Mouse (Mus musculus) megakaryocyte progenitor cell, adult 5-6 weeks (primary cell): ENCODE results near the gene Plcb2. TPM values are rescaled to one million over a fixed set of nuclear protein-coding genes. Genes with fewer than 3 reads are reported as not detected.

Experiments used
- ATAC-seq: replicated peaks from 2 replicates; pipeline ENCODE4 v1.8.0; 2016; ENCODE audit warnings: mild to moderate bottlenecking, moderate TSS enrichment, inconsistent platforms; ENCODE audit not compliant: poor library complexity
- total RNA-seq, 2 experiments: library from RNA; stranded (forward) in 1 of 2; stranded (reverse) in 1 of 2; fragments of 157-497, 149-512 nt in 1 of 2; fragments of 200-1000 nt in 1 of 2; gene quantifications; 2 replicates each; pipeline versions ENCODE4 v1.2.3 to v1.2.4; 2015 to 2017

The Plcb2 gene
- total RNA-seq, 2 experiments from 2014 or later = 61.1 to 80.9 TPM

DNA sequence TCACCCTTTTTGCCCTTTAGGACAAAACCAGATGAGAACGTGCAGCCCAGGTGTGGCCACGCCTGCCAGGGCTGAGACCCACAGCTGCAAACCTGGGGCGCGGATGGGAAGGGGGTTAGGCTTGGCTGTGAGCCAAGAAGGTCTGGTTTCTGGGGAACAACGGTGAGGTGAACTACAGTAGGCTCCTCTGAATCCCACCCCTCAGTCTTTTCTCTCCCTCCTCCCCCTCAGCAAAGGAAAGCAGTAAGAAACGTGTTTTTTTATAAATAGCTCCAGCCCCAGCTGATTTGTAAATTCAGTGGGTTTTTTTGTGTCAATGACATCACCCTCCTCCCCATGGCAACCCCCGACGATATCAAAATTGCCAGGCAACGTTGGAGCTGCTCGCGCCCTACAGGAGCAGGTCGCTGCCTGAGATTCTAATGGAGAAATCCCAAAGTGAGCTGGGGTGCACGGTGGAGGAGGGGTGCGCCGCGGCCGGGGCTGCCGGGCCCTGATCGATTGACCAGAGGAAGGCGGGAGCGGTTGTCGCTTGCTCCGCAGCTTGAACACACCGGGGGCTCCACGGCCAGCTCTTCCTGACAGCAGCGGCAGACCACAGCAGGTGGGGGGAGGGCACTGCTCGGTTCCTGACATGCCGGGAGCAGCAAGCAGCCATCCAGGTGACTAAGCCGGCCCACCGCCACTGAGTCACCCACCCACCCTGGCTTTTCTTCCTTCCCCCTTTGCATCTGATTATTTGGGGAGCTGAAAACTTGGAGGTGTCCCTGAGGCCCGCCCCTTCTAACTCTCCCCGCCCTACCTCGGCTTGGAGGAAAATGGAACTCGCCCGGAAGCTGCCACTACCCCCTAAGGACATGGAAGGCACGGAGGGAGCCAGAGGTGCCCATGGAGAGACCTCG is 65.1 kb downstream of the Plcb2 start, which contains the start of gene Pak6:
Gene Pak6, plus strand, starts transcription at position 402 of the 902 bp plus-strand sequence.
- ATAC-seq = peak; percentile 27

DNA sequence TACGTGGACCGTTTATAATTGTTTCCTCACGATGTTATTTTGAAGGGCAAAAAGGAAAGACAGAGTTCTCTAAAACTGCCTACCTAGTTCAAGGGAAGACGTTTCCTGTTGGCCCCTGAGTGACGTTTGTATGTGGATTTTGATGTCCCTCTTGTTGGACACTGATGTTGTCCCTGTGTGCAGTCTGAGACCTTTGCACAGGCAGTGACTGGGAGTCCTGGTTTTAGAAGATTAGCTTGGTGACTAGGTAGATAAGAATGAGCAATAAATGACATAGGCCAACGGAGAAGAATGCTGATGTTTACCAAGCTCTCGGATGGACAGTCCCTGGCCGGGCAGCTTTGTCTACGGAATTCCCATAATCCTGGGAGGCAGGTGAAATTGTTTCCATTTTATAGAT is 66.3 kb downstream of the Plcb2 start:
- ATAC-seq = no peak

DNA sequence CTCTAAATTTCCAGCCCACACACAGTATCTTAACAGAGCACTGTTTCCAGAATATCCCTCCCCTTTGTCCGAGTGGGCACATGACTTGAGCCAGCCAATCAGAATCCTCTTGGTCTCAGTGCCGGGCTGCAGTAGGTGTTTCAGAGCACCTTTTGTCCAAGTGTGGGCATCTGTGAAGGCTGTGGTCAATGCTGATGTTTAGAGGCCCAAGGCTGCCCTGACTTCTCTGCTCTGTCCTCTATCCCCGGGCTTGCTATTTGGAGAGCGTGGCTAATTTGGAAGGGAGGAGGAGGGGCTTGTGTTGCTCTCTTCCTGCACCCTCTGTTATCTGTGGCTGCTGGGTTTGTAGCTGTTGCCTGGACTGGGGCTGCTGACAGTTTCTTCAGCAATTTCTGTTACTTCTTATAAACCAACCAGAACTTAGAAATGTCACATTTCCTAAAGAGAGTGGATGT is 68.2 kb downstream of the Plcb2 start:
- peak; percentile 54 for ATAC-seq

DNA sequence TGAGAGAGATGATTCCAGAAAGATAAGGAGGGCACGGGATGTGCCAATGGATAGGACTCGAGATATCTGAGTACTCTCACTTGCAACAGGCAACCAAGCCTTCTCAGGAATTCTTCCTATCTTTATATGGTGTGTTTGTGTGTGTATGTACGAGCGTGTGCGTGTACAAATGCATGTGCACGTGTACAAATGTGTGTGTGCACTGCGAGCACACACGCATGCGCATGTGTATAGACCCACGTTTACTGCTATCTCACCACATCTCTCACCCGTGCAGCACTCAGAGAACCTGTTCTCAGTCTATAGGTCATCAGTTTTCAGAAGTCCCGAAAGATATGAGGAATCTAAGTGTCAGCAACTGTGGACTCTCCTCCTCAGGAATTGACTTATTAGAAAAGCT is 68.7 kb downstream of the Plcb2 start:
- ATAC-seq = 0 out of 2 replicates have a peak, but pooled peaks have one; percentile 0

DNA sequence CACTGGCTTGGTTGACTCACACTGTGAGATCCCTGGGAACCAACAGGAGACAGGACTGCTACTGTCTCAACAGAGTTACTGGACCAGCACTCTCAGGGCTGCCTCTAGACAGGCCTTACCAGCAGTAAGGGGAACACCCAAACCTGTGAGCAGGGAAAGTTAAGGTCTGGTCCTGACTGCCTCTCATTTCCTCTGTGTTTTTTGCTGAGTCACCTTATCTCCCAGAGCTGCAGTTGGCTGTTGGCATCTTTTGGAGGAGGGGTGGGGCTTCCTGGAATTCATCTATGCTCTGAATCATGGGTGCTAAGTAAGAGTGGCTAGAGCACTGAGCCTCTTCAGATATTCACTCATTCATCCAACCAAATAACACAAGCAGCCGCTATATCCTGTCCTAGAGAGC is 69.2 kb downstream of the Plcb2 start:
- peak; percentile 57 for ATAC-seq

DNA sequence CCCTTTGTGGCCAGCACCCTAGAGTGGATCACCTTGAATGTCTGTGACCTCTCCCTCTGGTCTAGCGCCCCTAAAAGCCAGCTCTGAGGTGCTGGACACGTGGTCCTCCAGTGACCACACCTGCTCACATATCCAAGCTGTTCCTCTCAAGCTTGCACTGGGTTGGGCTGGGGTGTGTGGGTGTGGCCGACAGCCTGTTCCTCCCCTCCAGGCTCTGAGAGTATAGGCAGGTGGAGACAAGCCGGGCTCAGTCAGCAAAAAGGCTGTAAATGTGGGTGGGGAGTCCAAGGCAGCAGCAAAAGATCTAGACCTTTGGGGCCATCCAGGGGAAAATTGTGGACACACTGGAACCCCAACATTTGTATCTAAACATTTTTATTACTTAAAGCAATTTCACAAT is 69.8 kb downstream of the Plcb2 start:
- ATAC-seq = peak; percentile 56

Other genes starting within 250 kb of the Plcb2 start
- gene Srp14, start 248.7 kb downstream of the Plcb2 start, total RNA-seq (2015) = 166 and 168 TPM in 2 replicates
- 203 and 225 TPM in 2 replicates for gene Srp14, start 248.7 kb downstream of the Plcb2 start, total RNA-seq (2017)
- gene Bmf, start 178.8 kb downstream of the Plcb2 start, total RNA-seq (2015) = 0.20 and 0.56 TPM in 2 replicates
- gene Bmf, start 178.8 kb downstream of the Plcb2 start, total RNA-seq (2017) = 0.51 and 0.71 TPM in 2 replicates
- 38.1 and 42.7 TPM in 2 replicates for gene Bub1b, start 130.2 kb downstream of the Plcb2 start, total RNA-seq (2015)
- gene Bub1b, start 130.2 kb downstream of the Plcb2 start, total RNA-seq (2017) = 123 and 126 TPM in 2 replicates
- 0.07 and 0.17 TPM in 2 replicates for gene Pak6, start 65.1 kb downstream of the Plcb2 start, total RNA-seq (2015)
- gene Pak6, start 65.1 kb downstream of the Plcb2 start, total RNA-seq (2017) = 0.21 and 0.61 TPM in 2 replicates
- gene Ankrd63, start 24.5 kb downstream of the Plcb2 start, total RNA-seq (2015) = 0.61 and 0.89 TPM in 2 replicates
- 0.33 and 0.84 TPM in 2 replicates for gene Ankrd63, start 24.5 kb downstream of the Plcb2 start, total RNA-seq (2017)
- gene Inafm2, start 17.3 kb upstream of the Plcb2 start, total RNA-seq (2015) = 27.9 and 29.6 TPM in 2 replicates
- 17.9 and 20.3 TPM in 2 replicates for gene Inafm2, start 17.3 kb upstream of the Plcb2 start, total RNA-seq (2017)
- gene Ccdc9b, start 34.2 kb upstream of the Plcb2 start, total RNA-seq (2015) = 0.07 and 0.25 TPM in 2 replicates
- 0.42 and 0.47 TPM in 2 replicates for gene Ccdc9b, start 34.2 kb upstream of the Plcb2 start, total RNA-seq (2017)
- gene Phgr1, start 44.3 kb upstream of the Plcb2 start, total RNA-seq (2015) = not detected in 2 replicates
- not detected in 2 replicates for gene Phgr1, start 44.3 kb upstream of the Plcb2 start, total RNA-seq (2017)
- gene Disp2, start 51.3 kb upstream of the Plcb2 start, total RNA-seq (2015) = not detected in 2 replicates
- gene Disp2, start 51.3 kb upstream of the Plcb2 start, total RNA-seq (2017) = not detected in 2 replicates
- gene Knstrn, start 85.6 kb upstream of the Plcb2 start, total RNA-seq (2015) = 50.8 and 55.8 TPM in 2 replicates
- 215 and 245 TPM in 2 replicates for gene Knstrn, start 85.6 kb upstream of the Plcb2 start, total RNA-seq (2017)
- 25.9 and 29.6 TPM in 2 replicates for gene Ivd, start 133.5 kb upstream of the Plcb2 start, total RNA-seq (2015)
- gene Ivd, start 133.5 kb upstream of the Plcb2 start, total RNA-seq (2017) = 37.4 and 39.7 TPM in 2 replicates
- 6.0 and 6.5 TPM in 2 replicates for gene Bahd1, start 171.9 kb upstream of the Plcb2 start, total RNA-seq (2015)
- gene Bahd1, start 171.9 kb upstream of the Plcb2 start, total RNA-seq (2017) = 4.9 and 7.1 TPM in 2 replicates
- 4.6 and 5.7 TPM in 2 replicates for gene Chst14, start 198.1 kb upstream of the Plcb2 start, total RNA-seq (2015)
- gene Chst14, start 198.1 kb upstream of the Plcb2 start, total RNA-seq (2017) = 1.5 and 4.7 TPM in 2 replicates